Mouse (Mus musculus) lung, postnatal 0 days (tissue): ENCODE results near the gene Nubpl. TPM values are rescaled to one million over a fixed set of nuclear protein-coding genes. Genes with fewer than 3 reads are reported as not detected.

ENCODE experiments used
- ATAC-seq: fragments of 200-750 bp; cut with Nextera tagmentation; 2 replicates; pipeline ENCODE4 v1.8.0; 2017; ENCODE audit warnings: moderate library complexity
- DNase-seq: peaks from one replicate; pipeline ENCODE4 v3.0.0-alpha.2; 2016; ENCODE audit warnings: low spot score
- H3K27ac ChIP-seq: fragments of 300-500 bp; sonication (generic); 2 replicates; pipeline ENCODE4 v1.5.1; 2014; ENCODE audit warnings: antibody characterized with exemption, mild to moderate bottlenecking, low read length, mixed read lengths
- H3K27me3 ChIP-seq: fragments of 300-500 bp; sonication (generic); replicated peaks from 2 replicates; pipeline ENCODE4 v1.6.1; 2014; ENCODE audit warnings: low read length, mixed read lengths; ENCODE audit not compliant: insufficient read depth
- H3K36me3 ChIP-seq: fragments of 300-500 bp; sonication (generic); 2 replicates; pipeline ENCODE4 v1.6.1; 2014; ENCODE audit warnings: low read length, mixed read lengths; ENCODE audit not compliant: insufficient read depth
- H3K4me1 ChIP-seq: fragments of 300-500 bp; sonication (generic); 2 replicates; pipeline ENCODE4 v1.6.1; 2014; ENCODE audit warnings: antibody characterized with exemption, low read depth, low read length, mixed read lengths; ENCODE audit not compliant: insufficient read depth
- H3K4me2 ChIP-seq: fragments of 300-500 bp; sonication (generic); replicated peaks from 2 replicates; pipeline ENCODE4 v1.6.1; 2014; ENCODE audit warnings: low read depth, mild to moderate bottlenecking, low read length, moderate library complexity, mixed read lengths
- H3K4me3 ChIP-seq: fragments of 300-500 bp; sonication (generic); 2 replicates; pipeline ENCODE4 v1.5.1; 2014; ENCODE audit warnings: low read depth, low read length
- H3K9ac ChIP-seq: fragments of 300-500 bp; sonication (generic); replicated peaks from 2 replicates; pipeline ENCODE4 v1.6.1; 2014; ENCODE audit warnings: low read depth, mild to moderate bottlenecking
- H3K9me3 ChIP-seq: fragments of 300-500 bp; sonication (generic); 2 replicates; pipeline ENCODE4 v1.6.1; 2016; ENCODE audit warnings: low read length, mixed read lengths
- CTCF ChIP-seq: IDR thresholded peaks from 2 replicates; pipeline ENCODE4 v1.5.1; 2016; ENCODE audit warnings: antibody characterized with exemption, mild to moderate bottlenecking
- EP300 ChIP-seq: IDR thresholded peaks from 2 replicates; pipeline ENCODE4 v1.6.1; 2016; ENCODE audit warnings: antibody characterized with exemption, mild to moderate bottlenecking, control low read depth
- WGBS: fragments of 180-500 bp; shearing (Covaris S2); extraction: QIAGEN DNeasy Blood & Tissue Kit; methylation state at CpG from one replicate; pipeline ENCODE4 v1.1.7; 2014; 5-methylcytosine and 5-hydroxymethylcytosine counted together
- polyA plus RNA-seq: library from polyadenylated mRNA; unstranded; fragments of >200 nt; fragmentation: Nextera tagmentation; extraction: Ambion mirVana; gene quantifications from 2 replicates; pipeline ENCODE4 v1.2.1, GENCODE M21; 2015

Nubpl gene
- polyA plus RNA-seq, 1 experiment from 2014 or later = 6.8 TPM

- no peaks in the 10 kb centered on the region for H3K36me3 ChIP-seq
- ATAC-seq (no peak), DNase-seq (no peak)
- H3K27me3 ChIP-seq = no peaks in the 10 kb centered on the region
- WGBS = 90% methylated on average over 3 of the region's 3 CpGs
- H3K9ac ChIP-seq = no peak overlapping the region
- no peaks in the 10 kb centered on the region for H3K9me3 ChIP-seq
- H3K4me2 ChIP-seq = no peak overlapping the region
- no peak for TF ChIP-seq CTCF
- no peak for TF ChIP-seq EP300
- H3K27ac ChIP-seq = no peak overlapping the region
- H3K4me3 ChIP-seq = no peak overlapping the region
- H3K4me1 ChIP-seq = no peaks in the 10 kb centered on the region
Measured at GRCm38 (mm10) chr12:52129072-52129471, 31.5 kb downstream of the Nubpl start.

- Histone ChIP-seq H3K36me3 (no peaks in the 10 kb centered on the region), H3K9me3 (no peaks in the 10 kb centered on the region), H3K27me3 (no peaks in the 10 kb centered on the region), H3K4me3 (no peak overlapping the region), H3K9ac (no peak overlapping the region), H3K4me1 (no peaks in the 10 kb centered on the region), H3K4me2 (no peak overlapping the region), H3K27ac (no peak overlapping the region)
- ATAC-seq (no peak), DNase-seq (peak; percentile 10)
- WGBS = 12% methylated on average over 10 of the region's 10 CpGs
- TF ChIP-seq CTCF (no peak), EP300 (no peak)
Measured at GRCm38 (mm10) chr12:52132256-52132655, 34.7 kb downstream of the Nubpl start.

GRCm38 (mm10) chr12:52138296-52138695 lies 40.8 kb downstream of the Nubpl start:
- Histone ChIP-seq H3K4me3 (no peak overlapping the region), H3K27ac (no peak overlapping the region), H3K27me3 (no peaks in the 10 kb centered on the region), H3K4me2 (no peak overlapping the region), H3K4me1 (no peaks in the 10 kb centered on the region), H3K9ac (no peak overlapping the region), H3K36me3 (no peaks in the 10 kb centered on the region), H3K9me3 (no peaks in the 10 kb centered on the region)
- WGBS = 85% methylated on average over 4 of the region's 4 CpGs
- DNase-seq (no peak), ATAC-seq (no peak)
- TF ChIP-seq EP300 (no peak), CTCF (no peak)

GRCm38 (mm10) chr12:52146639-52147038 lies 49.1 kb downstream of the Nubpl start:
- Histone ChIP-seq H3K9ac (no peak overlapping the region), H3K4me3 (no peak overlapping the region), H3K27me3 (no peaks in the 10 kb centered on the region), H3K27ac (no peak overlapping the region), H3K9me3 (no peaks in the 10 kb centered on the region), H3K36me3 (no peaks in the 10 kb centered on the region), H3K4me2 (no peak overlapping the region), H3K4me1 (no peaks in the 10 kb centered on the region)
- no peak for DNase-seq
- WGBS = 69% methylated on average over 2 of the region's 2 CpGs
- TF ChIP-seq EP300 = no peak
- no peak for TF ChIP-seq CTCF
- no peak for ATAC-seq

- no peak overlapping the region for H3K9ac ChIP-seq
- DNase-seq (no peak), ATAC-seq (no peak)
- WGBS = 66% methylated on average over 3 of the region's 3 CpGs
- no peak overlapping the region for H3K27ac ChIP-seq
- no peaks in the 10 kb centered on the region for H3K36me3 ChIP-seq
- no peaks in the 10 kb centered on the region for H3K4me1 ChIP-seq
- no peak overlapping the region for H3K4me3 ChIP-seq
- no peak overlapping the region for H3K4me2 ChIP-seq
- no peaks in the 10 kb centered on the region for H3K27me3 ChIP-seq
- no peak for TF ChIP-seq CTCF
- no peak for TF ChIP-seq EP300
- no peaks in the 10 kb centered on the region for H3K9me3 ChIP-seq
Measured at GRCm38 (mm10) chr12:52149448-52149847, 51.9 kb downstream of the Nubpl start.

GRCm38 (mm10) chr12:52152071-52152470 lies 54.5 kb downstream of the Nubpl start:
- H3K9me3 ChIP-seq = no peaks in the 10 kb centered on the region
- TF ChIP-seq EP300 (no peak), CTCF (0 out of 2 replicates have a peak, but pooled peaks have one; percentile 5)
- H3K4me2 ChIP-seq = no peak overlapping the region
- ATAC-seq (no peak), DNase-seq (no peak)
- no peaks in the 10 kb centered on the region for H3K4me1 ChIP-seq
- WGBS = 90% methylated on average over 3 of the region's 3 CpGs
- no peaks in the 10 kb centered on the region for H3K27me3 ChIP-seq
- H3K4me3 ChIP-seq = no peak overlapping the region
- H3K27ac ChIP-seq = no peak overlapping the region
- no peaks in the 10 kb centered on the region for H3K36me3 ChIP-seq
- no peak overlapping the region for H3K9ac ChIP-seq

- DNase-seq (no peak), ATAC-seq (no peak)
- Histone ChIP-seq H3K9me3 (no peaks in the 10 kb centered on the region), H3K27ac (no peak overlapping the region), H3K4me1 (no peaks in the 10 kb centered on the region), H3K9ac (no peak overlapping the region), H3K4me3 (no peak overlapping the region), H3K27me3 (no peaks in the 10 kb centered on the region), H3K36me3 (no peaks in the 10 kb centered on the region), H3K4me2 (no peak overlapping the region)
- 89% methylated on average over 4 of the region's 4 CpGs for WGBS
- TF ChIP-seq EP300 = no peak
- TF ChIP-seq CTCF = no peak
Measured at GRCm38 (mm10) chr12:52154906-52155305, 57.4 kb downstream of the Nubpl start.
